In genomic region chr1:157507814-157508213, GRCm38 (mm10) we compare ENCODE assay signal across 9 mouse cellular contexts. TPM values are rescaled to one million over a fixed set of nuclear protein-coding genes. Genes with fewer than 3 reads are reported as not detected.
DNase-seq lines count a peak whose midpoint lies in the region; ATAC-seq and TF ChIP-seq lines count a peak whose summit lies in the region.
"Had no signal": no experiment of that assay in that cellular context is flagged by ENCODE, and none has a peak within 500 bp of the region (broad histone marks: within the 10 kb centered on the region; RNA-seq: fewer than 3 reads in every experiment).

No protein-coding gene starts in this region.

- H3K9me3 ChIP-seq in kidney, postnatal 0 days (replicated peaks; ENCODE audit: low read length): no peaks in the 10 kb centered on the region
- no peaks in the 10 kb centered on the region for H3K9me3 ChIP-seq in embryonic facial prominence, embryonic 14.5 days (ENCODE audit: control insufficient read depth, low read length)
- H3K9me3 ChIP-seq: embryonic facial prominence, embryonic 12.5 days had no signal

- H3K4me2 ChIP-seq in kidney, postnatal 0 days (ENCODE audit: low read length): no peak overlapping the region
- peak overlapping the region; percentile 29 for H3K4me2 ChIP-seq in embryonic facial prominence, embryonic 14.5 days (ENCODE audit: low read depth, low read length)
- H3K4me2 ChIP-seq: embryonic facial prominence, embryonic 12.5 days had no signal

- H3K4me1 ChIP-seq in kidney, postnatal 0 days (replicated peaks; ENCODE audit: insufficient read depth, low read length): no peaks in the 10 kb centered on the region
- H3K4me1 ChIP-seq in embryonic facial prominence, embryonic 14.5 days (ENCODE audit: control insufficient read depth, insufficient read depth, low read length): peaks cover 5% of the 10 kb centered on the region; the same call in 1 of the 2 replicates

- peak; percentile 43 for DNase-seq in kidney, postnatal 0 days (ENCODE audit: low spot score)
- DNase-seq in kidney, adult 9 months: no peak
- peak; percentile 63 for DNase-seq in Muller cell, postnatal 12 days (ENCODE audit: inconsistent ontology term)
- DNase-seq in embryonic facial prominence, embryonic 14.5 days (ENCODE audit: low spot score): peak; percentile 45
- peak; percentile 59 for DNase-seq in heart, postnatal 4 days
- no peak for DNase-seq in T-cell, adult 2 months (ENCODE audit: low spot score)
- DNase-seq in B cell, adult 2 months: no peak

- TF ChIP-seq CTCF in kidney, postnatal 0 days (IDR thresholded peaks at IDR 0.05; ENCODE audit: low read depth): no peak

- no peaks in the 10 kb centered on the region for H3K27me3 ChIP-seq in kidney, postnatal 0 days (ENCODE audit: insufficient read depth, low read length)
- no peaks in the 10 kb centered on the region; the same call in 1 of the 2 replicates for H3K27me3 ChIP-seq in embryonic facial prominence, embryonic 14.5 days (replicated peaks; ENCODE audit: control insufficient read depth, insufficient read depth, low read length)
- H3K27me3 ChIP-seq: embryonic facial prominence, embryonic 12.5 days had no signal

- no peak overlapping the region for H3K9ac ChIP-seq in kidney, postnatal 0 days (ENCODE audit: low read depth, low read length)
- no peak overlapping the region for H3K9ac ChIP-seq in embryonic facial prominence, embryonic 14.5 days (ENCODE audit: low read depth, low read length)
- H3K9ac ChIP-seq: embryonic facial prominence, embryonic 12.5 days had no signal

- WGBS in kidney, postnatal 0 days: 45% methylated on average over 5 of the region's 5 CpGs
- 36% methylated on average over 5 of the region's 5 CpGs for WGBS in embryonic facial prominence, embryonic 14.5 days

- no peaks in the 10 kb centered on the region for H3K36me3 ChIP-seq in kidney, postnatal 0 days (ENCODE audit: insufficient read depth, low read length)
- H3K36me3 ChIP-seq in embryonic facial prominence, embryonic 14.5 days (ENCODE audit: control insufficient read depth, insufficient read depth, low read length): no peaks in the 10 kb centered on the region
- H3K36me3 ChIP-seq: embryonic facial prominence, embryonic 12.5 days had no signal

- ATAC-seq in kidney, postnatal 0 days (replicated peaks; ENCODE audit: low FRiP score, low read depth): no peak
- ATAC-seq in embryonic facial prominence, embryonic 14.5 days (ENCODE audit: low read depth): no peak
- ATAC-seq in megakaryocyte-erythroid progenitor cell, adult 5-6 weeks (replicated peaks; ENCODE audit: low FRiP score, low TSS enrichment, poor library complexity, severe bottlenecking): no peak

- H3K4me3 ChIP-seq in kidney, postnatal 0 days (replicated peaks; ENCODE audit: low read depth, low read length): no peak overlapping the region
- no peak overlapping the region for H3K4me3 ChIP-seq in embryonic facial prominence, embryonic 14.5 days (ENCODE audit: low read depth, low read length)
- H3K4me3 ChIP-seq: embryonic facial prominence, embryonic 12.5 days had no signal

- H3K27ac ChIP-seq in kidney, postnatal 0 days: no peak overlapping the region
- H3K27ac ChIP-seq in embryonic facial prominence, embryonic 14.5 days (replicated peaks; ENCODE audit: low read depth, low read length): no peak overlapping the region
- H3K27ac ChIP-seq: embryonic facial prominence, embryonic 12.5 days had no signal

RNA-seq across cellular contexts. Expression of gene Sec16b, which starts 1.3 kb away (rescaled TPM):
- polyA plus RNA-seq in kidney, postnatal 0 days (2015; fragmentation: Nextera tagmentation; extraction: Ambion mirVana): 1.8 and 2.2 TPM in 2 replicates
- 8.0 and 9.8 TPM in 2 replicates for polyA plus RNA-seq in embryonic facial prominence, embryonic 14.5 days (2014; fragmentation: Nextera tagmentation; extraction: Ambion mirVana)
- 1 to 10 TPM; 2.3 TPM for total RNA-seq in heart, postnatal 4 days (2021)
- 0.45 TPM in 1 of 2 replicates, not detected in the other for total RNA-seq in megakaryocyte-erythroid progenitor cell, adult 5-6 weeks (2014; fragmentation: Nextera tagmentation)
- not detected in 2 replicates for total RNA-seq in megakaryocyte-erythroid progenitor cell, adult 5-6 weeks (2017)

RNA-seq across cellular contexts. Expression of gene Cryzl2, which starts 49.4 kb away (rescaled TPM):
- polyA plus RNA-seq in kidney, postnatal 0 days (2015; fragmentation: Nextera tagmentation; extraction: Ambion mirVana): 46.9 and 58.5 TPM in 2 replicates
- 13.4 and 13.6 TPM in 2 replicates for polyA plus RNA-seq in embryonic facial prominence, embryonic 14.5 days (2014; fragmentation: Nextera tagmentation; extraction: Ambion mirVana)
- total RNA-seq in heart, postnatal 4 days (2021): 10 to 100 TPM; 20.1 to 22.8 TPM
- total RNA-seq in megakaryocyte-erythroid progenitor cell, adult 5-6 weeks (2014; fragmentation: Nextera tagmentation): 13.6 and 24.1 TPM in 2 replicates
- total RNA-seq in megakaryocyte-erythroid progenitor cell, adult 5-6 weeks (2017): 23.6 and 31.5 TPM in 2 replicates

Comparison
In these comparisons a context has a peak if more than half of its experiments do, and no peak if none do; other contexts are left out.
1. DNase-seq: peak in kidney, postnatal 0 days (single experiment), Muller cell, postnatal 12 days (single experiment), embryonic facial prominence, embryonic 14.5 days (single experiment) and heart, postnatal 4 days (single experiment); none in kidney, adult 9 months (single experiment), T-cell, adult 2 months (single experiment) and B cell, adult 2 months (0 of 2).